Mouse (Mus musculus) lung, adult 2 months (tissue): ENCODE measurements around the gene Slc52a3.

Experiments
- CTCF ChIP-seq: fragments of 200-500 bp; IDR thresholded peaks from 2 replicates; pipeline ENCODE4 v1.5.1; 2011; ENCODE audit warnings: mild to moderate bottlenecking, low read length, control low read depth; ENCODE audit not compliant: insufficient read depth
- POLR2A ChIP-seq: fragments of 200-500 bp; IDR thresholded peaks from 2 replicates; pipeline ENCODE4 v1.6.1; 2011; ENCODE audit warnings: low read depth, mild to moderate bottlenecking, control low read depth, low read length, borderline replicate concordance; ENCODE audit errors: extremely low read depth

GRCm38 (mm10) chr2:151986958-151987357 is 9.4 kb upstream of the Slc52a3 start:
- no peak for TF ChIP-seq CTCF
- TF ChIP-seq POLR2A = no peak
